Mouse (Mus musculus) lung, postnatal 25 days (tissue): ENCODE results near the gene Rasl2-9.
A peak's percentile ranks its signal among the peaks of the same experiment; 100 is the strongest.
"Not testable (repeated sequence)": the region's sequence is repeated elsewhere in the genome, so short reads cannot be mapped to it uniquely, and the experiment has no call there.

ENCODE experiments used
- DNase-seq: peaks from one replicate; pipeline ENCODE4 v3.0.0; 2022; ENCODE audit warnings: low spot score

Rasl2-9 gene

DNA sequence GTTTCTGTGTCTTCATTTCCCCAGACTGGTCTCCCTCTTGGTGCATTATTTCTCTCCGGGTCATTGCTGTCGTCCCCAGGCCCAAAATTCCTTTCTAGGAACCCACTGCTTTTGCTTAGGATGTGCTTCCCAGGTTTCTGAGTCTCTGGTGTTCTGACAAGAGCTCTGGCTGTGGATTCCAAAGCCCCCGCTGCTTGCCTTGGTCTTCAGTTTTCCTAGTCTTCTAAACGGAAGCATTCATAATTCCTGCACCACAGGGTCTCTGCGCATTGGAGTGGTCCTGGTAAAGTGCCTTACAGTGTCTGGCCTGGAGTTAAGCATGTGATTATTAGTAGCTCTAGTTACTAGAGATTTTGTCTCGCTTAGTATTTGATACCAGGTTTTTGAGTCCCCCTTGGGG is 44.9 kb downstream of the Rasl2-9 start:
- no peak for DNase-seq

DNA sequence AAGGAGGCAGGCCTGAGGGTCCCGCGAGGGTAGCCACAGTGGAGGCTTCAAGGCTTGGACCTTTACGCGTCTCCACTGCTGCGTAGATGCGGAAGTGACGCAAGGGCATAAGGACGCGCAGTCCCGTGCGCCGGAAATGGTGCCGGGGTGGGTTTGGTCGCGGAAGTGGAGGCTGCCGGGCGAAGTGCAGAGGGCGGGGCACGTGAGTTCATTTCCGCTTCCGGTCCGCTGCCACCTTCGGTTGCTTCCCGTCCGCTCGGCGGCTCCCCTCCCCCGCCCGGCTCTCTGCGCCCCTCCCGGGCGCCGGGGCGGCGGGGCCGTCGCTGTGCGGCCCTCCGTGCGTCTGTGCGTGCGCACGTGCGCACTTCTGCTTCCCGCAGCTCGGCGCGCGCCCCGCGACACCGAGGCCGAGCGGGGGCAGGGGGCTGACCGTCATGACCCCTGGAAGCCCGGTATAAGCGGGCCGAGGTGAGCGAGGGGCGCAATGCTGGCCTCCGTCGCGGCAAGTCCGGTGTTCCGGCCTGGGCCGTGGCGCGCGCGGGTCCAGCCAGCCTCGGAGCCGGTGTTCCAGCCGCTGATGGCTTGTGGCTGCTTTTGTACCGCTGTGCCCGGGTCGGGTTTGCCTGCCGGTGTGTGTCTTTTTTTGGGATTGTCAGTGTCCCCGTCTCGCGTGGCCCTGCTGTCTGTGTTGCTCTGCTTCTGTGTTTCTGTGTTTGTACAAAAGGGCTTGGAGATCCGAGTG is 45.6 kb downstream of the Rasl2-9 start, which contains the start of gene Epn1:
Gene Epn1 (plus strand): TSS at position 226 of the 742 bp plus-strand sequence.
- peak; percentile 97 for DNase-seq

DNA sequence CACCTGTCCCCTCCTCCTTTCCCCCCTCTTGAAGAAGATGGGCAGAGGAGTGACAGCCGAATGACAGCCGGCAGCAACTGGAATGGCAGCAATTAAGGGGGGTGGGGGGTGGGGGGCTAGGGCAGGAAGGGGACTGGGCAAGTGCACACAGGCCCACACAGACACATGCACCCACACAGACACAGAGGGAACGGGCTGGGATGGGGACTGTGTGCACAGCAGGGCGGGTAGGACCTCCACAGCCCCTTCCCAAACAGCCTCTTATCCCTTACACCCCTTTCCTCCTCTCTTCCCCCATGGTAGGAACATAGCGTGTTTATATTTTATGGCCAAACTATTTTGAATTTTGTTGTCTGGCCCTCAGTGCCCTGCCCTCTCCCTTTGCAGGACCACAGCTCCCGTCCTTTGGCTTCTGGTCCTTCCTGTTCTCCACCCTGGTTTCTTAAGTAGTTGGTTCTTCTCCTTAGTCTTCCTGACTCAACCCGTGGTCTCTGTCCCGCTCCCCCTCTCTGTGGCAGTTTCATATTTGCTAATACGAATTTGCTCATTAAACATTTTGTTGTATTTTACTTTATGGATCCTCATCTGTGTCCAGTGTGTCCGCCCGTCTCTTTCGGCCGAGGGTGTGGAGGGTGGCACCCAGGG is 46.3 kb downstream of the Rasl2-9 start:
- not testable (repeated sequence) for DNase-seq

DNA sequence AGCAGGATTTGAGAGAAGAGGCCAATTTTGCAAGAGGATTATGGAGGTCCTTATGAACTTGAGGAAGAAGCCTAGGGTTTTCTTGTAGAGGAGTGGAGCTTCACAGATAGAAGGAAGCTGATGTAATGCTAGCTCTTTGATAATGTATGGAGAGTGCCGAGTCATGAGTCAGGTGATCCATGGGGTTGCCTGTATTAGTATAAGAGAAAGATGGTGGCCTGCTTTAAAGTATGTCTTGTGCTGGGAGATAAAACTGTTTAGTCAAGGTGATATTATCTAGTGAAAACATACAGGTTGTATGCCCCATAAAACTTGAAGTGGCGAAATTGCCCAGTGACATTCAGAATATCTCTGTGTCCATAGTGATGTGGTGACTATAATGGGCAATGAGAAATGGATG is 48.8 kb downstream of the Rasl2-9 start:
- no peak for DNase-seq

DNA sequence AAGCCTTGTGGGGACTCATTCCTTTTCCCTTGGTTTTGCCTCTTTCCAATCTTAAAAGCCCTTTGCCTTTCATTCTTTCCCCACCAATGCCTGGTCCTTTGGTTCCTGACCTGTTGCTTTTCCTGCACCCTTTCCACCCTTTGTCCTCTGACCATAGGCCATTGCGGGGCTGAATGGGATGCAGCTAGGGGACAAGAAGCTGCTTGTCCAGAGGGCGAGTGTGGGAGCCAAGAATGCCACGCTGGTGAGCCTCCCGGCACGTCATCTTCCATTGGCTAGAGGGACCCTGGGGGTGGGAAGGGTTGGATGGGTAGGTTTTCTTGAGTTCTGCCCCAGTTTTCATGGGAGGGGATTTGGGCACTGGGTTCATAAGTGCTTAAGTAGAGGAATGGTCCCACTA is 50.8 kb downstream of the Rasl2-9 start:
- no peak for DNase-seq
